Mouse (Mus musculus): Measurements from ENCODE around the gene Zfp12.

GRCm38 (mm10) chr5:143252791-143253185 lies 17.8 kb downstream of the Zfp12 start:
- TF ChIP-seq POLR2A (IDR thresholded peaks at IDR 0.05; ENCODE audit: extremely low read depth, insufficient read depth, low read length) = no peak
- TF ChIP-seq CTCF (IDR thresholded peaks at IDR 0.05; ENCODE audit: low read depth, low read length) = no peak

All from liver, adult 2 months (tissue).